Mouse (Mus musculus) thymus, adult 2 months (tissue): ENCODE measurements around the gene Doc2a.

Experiments used
- CTCF ChIP-seq: fragments of 200-500 bp; IDR thresholded peaks from 2 replicates; pipeline ENCODE4 v1.5.1; 2012; ENCODE audit warnings: mild to moderate bottlenecking, control low read depth, low read length, moderate library complexity, borderline replicate concordance; ENCODE audit not compliant: control insufficient read depth, poor library complexity, insufficient read depth; ENCODE audit errors: extremely low read depth
- POLR2A ChIP-seq: fragments of 200-500 bp; IDR thresholded peaks from 2 replicates; pipeline ENCODE4 v1.6.1; 2012; ENCODE audit warnings: mild to moderate bottlenecking, low read length, control low read depth, moderate library complexity; ENCODE audit not compliant: control insufficient read depth, poor library complexity, insufficient read depth; ENCODE audit errors: extremely low read depth

- no peak for TF ChIP-seq POLR2A
- TF ChIP-seq CTCF: no peak
Measured at GRCm38 (mm10) chr7:126823940-126824339, 23.3 kb upstream of the Doc2a start.
